13 mouse cellular contexts compared by ENCODE assay signal in the genomic region with DNA sequence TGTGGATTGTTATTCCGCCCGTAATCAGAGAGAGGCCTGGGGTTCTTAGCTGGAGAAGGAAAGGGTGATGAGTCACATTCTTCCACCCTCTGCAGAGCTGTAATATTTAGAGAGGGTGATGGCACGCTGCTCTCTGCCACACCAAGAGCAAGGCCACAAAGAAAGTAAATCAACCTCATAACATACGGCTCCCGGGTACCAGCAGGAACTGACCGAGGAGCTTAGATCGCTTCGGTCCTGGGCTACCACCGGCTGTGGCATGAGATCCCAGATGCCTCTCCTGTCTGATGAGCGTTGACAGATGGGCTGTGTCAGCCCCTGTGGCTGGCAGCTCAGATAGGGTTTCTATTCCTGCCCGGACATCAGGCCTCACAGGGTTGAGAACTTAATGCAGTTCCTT.
DNase-seq lines count a peak whose midpoint lies in the region; ATAC-seq and TF ChIP-seq lines count a peak whose summit lies in the region.
"Had no signal": no experiment of that assay in that cellular context is flagged by ENCODE, and none has a peak within 500 bp of the region (broad histone marks: within the 10 kb centered on the region; RNA-seq: fewer than 3 reads in every experiment).

No protein-coding gene starts in this region.

- H3K36me3 ChIP-seq in kidney, postnatal 0 days (ENCODE audit: insufficient read depth, low read length): no peaks in the 10 kb centered on the region
- no peaks in the 10 kb centered on the region for H3K36me3 ChIP-seq in kidney, embryonic 15.5 days

- no peak overlapping the region for H3K4me3 ChIP-seq in kidney, postnatal 0 days (replicated peaks; ENCODE audit: low read depth, low read length)
- no peak overlapping the region for H3K4me3 ChIP-seq in kidney, embryonic 15.5 days (replicated peaks)
- H3K4me3 ChIP-seq: megakaryocyte, embryonic 14.5 days had no signal

- no peaks in the 10 kb centered on the region for H3K9me3 ChIP-seq in kidney, postnatal 0 days (replicated peaks; ENCODE audit: low read length)
- H3K9me3 ChIP-seq in kidney, embryonic 15.5 days (replicated peaks): no peaks in the 10 kb centered on the region
- H3K9me3 ChIP-seq: megakaryocyte, embryonic 14.5 days had no signal

- ATAC-seq in kidney, postnatal 0 days (replicated peaks; ENCODE audit: low FRiP score, low read depth): no peak
- no peak; the same call in 1 of the 2 replicates for ATAC-seq in kidney, embryonic 15.5 days (replicated peaks; ENCODE audit: low FRiP score)
- ATAC-seq: liver, postnatal 0 days had no signal

- H3K4me1 ChIP-seq in kidney, postnatal 0 days (replicated peaks; ENCODE audit: insufficient read depth, low read length): no peaks in the 10 kb centered on the region
- H3K4me1 ChIP-seq in kidney, embryonic 15.5 days: 0 out of 2 replicates have a peak, but pooled peaks cover 10% of the 10 kb centered on the region

- DNase-seq in adrenal gland, adult 2 months: peak; percentile 64
- DNase-seq in adrenal gland, postnatal 4 days (ENCODE audit: low spot score in 2 of 2): no peak
- peak; percentile 35 for DNase-seq in kidney, postnatal 0 days (ENCODE audit: low spot score)
- DNase-seq in heart, adult 18-20 months: peak; percentile 41 to 51
- peak; percentile 64 for DNase-seq in heart, postnatal 4 days
- no peak for DNase-seq in urinary bladder, adult 18-20 months (ENCODE audit: low spot score in 2 of 2)
- DNase-seq in MN1 (ENCODE audit: low spot score): no peak
- DNase-seq: kidney, postnatal 10 days; liver, postnatal 0 days; thymus, adult 2 months had no signal

- no peak overlapping the region for H3K27ac ChIP-seq in kidney, postnatal 0 days
- H3K27ac ChIP-seq in kidney, embryonic 15.5 days: no peak overlapping the region
- H3K27ac ChIP-seq: hindbrain, embryonic 14.5 days had no signal

- 47% methylated on average over 11 of the region's 11 CpGs for WGBS in kidney, postnatal 0 days
- 33% methylated on average over 11 of the region's 11 CpGs for WGBS in kidney, embryonic 15.5 days

- H3K9ac ChIP-seq in kidney, postnatal 0 days (ENCODE audit: low read depth, low read length): no peak overlapping the region
- no peak overlapping the region for H3K9ac ChIP-seq in kidney, embryonic 15.5 days
- H3K9ac ChIP-seq: hindbrain, embryonic 14.5 days; liver, postnatal 0 days had no signal

- H3K27me3 ChIP-seq in kidney, postnatal 0 days (ENCODE audit: insufficient read depth, low read length): no peaks in the 10 kb centered on the region
- no peaks in the 10 kb centered on the region for H3K27me3 ChIP-seq in kidney, embryonic 15.5 days

- H3K4me2 ChIP-seq in kidney, postnatal 0 days (ENCODE audit: low read length): no peak overlapping the region
- no peak overlapping the region for H3K4me2 ChIP-seq in kidney, embryonic 15.5 days
- H3K4me2 ChIP-seq: hindbrain, embryonic 14.5 days had no signal

- TF ChIP-seq CTCF in kidney, postnatal 0 days (IDR thresholded peaks at IDR 0.05; ENCODE audit: low read depth): no peak

Comparison
In these comparisons a context has a peak if more than half of its experiments do, and no peak if none do; other contexts are left out.
1. DNase-seq: peak in adrenal gland, adult 2 months (single experiment), kidney, postnatal 0 days (single experiment), heart, adult 18-20 months (2 of 2) and heart, postnatal 4 days (single experiment); none in adrenal gland, postnatal 4 days (0 of 2), urinary bladder, adult 18-20 months (0 of 2) and MN1 (single experiment).